Mouse (Mus musculus) brain, embryonic 14.5 days (tissue): ENCODE measurements around the gene Akap9.
"Not testable (repeated sequence)": the region's sequence is repeated elsewhere in the genome, so short reads cannot be mapped to it uniquely, and the experiment has no call there.

Experiments
- CTCF ChIP-seq: fragments of 200-500 bp; IDR thresholded peaks from 2 replicates; pipeline ENCODE4 v1.5.1; 2012; ENCODE audit warnings: inconsistent platforms, mild to moderate bottlenecking, moderate library complexity, borderline replicate concordance; ENCODE audit not compliant: insufficient read depth, insufficient read length; ENCODE audit errors: extremely low read depth
- POLR2A ChIP-seq: fragments of 200-500 bp; IDR thresholded peaks from 2 replicates; pipeline ENCODE4 v1.6.1; 2012; ENCODE audit warnings: mild to moderate bottlenecking, inconsistent platforms, borderline replicate concordance; ENCODE audit not compliant: poor library complexity, insufficient read depth, insufficient read length, severe bottlenecking; ENCODE audit errors: extremely low read depth

DNA sequence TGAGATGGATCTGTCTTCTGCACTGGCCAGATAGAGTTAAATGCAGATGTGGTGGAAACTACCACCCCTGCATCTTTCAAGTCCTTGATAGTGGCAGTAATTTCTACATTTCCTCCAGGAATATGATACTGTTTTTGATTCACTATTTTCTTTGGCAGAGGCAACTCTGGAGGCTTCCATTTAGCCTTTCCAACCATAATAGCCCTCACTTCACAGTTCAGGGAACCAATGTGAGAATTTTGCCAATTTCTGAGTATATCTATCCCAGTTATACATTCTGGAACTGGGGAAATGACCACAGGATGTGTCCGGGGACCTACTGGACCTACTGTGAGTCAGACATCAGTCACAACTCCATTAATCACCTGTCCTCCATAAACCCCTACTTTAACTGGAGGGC is 89.8 kb downstream of the Akap9 start:
- not testable (repeated sequence) for TF ChIP-seq POLR2A, CTCF
